Mouse (Mus musculus) large intestine, adult 2 months (tissue): ENCODE data around the gene Chd2. TPM values are rescaled to one million over a fixed set of nuclear protein-coding genes. Genes with fewer than 3 reads are reported as not detected.

Experiments
- DNase-seq: peaks from one replicate; pipeline ENCODE4 v3.0.0-alpha.2; 2012; ENCODE audit warnings: low read depth, low spot score
- WGBS: fragments of 180-500 bp; shearing (Covaris S2); methylation state at CpG from one replicate; pipeline ENCODE4 v1.1.7; 2018; 5-methylcytosine and 5-hydroxymethylcytosine counted together
- polyA plus RNA-seq: library from polyadenylated mRNA; depleted of rRNA; stranded (reverse); fragments of >200 nt; gene quantifications from 2 replicates; pipeline ENCODE4 v1.2.3, GENCODE M21; 2012; rRNA removed

Gene Chd2
- polyA plus RNA-seq, 1 experiment = 14.6 TPM

- 45% methylated on average over 9 of the region's 9 CpGs for WGBS
- no peak for DNase-seq
Observed at GRCm38 (mm10) chr7:73392359-73392758, 149.3 kb downstream of the Chd2 start.

- no peak for DNase-seq
- WGBS = 15% methylated on average over 39 of the region's 39 CpGs
Observed at GRCm38 (mm10) chr7:73391518-73392321, 149.9 kb downstream of the Chd2 start.

- DNase-seq = no peak
- WGBS = under 1% methylated on average over 42 of the region's 42 CpGs
Observed at GRCm38 (mm10) chr7:73391002-73391517, 150.6 kb downstream of the Chd2 start.

GRCm38 (mm10) chr7:73390426-73391001, 151.1 kb downstream of the Chd2 start:
- WGBS = 34% methylated on average over 18 of the region's 18 CpGs
- DNase-seq = no peak

- 59% methylated on average over 15 of the region's 15 CpGs for WGBS
- DNase-seq = no peak
Observed at GRCm38 (mm10) chr7:73389871-73390294, 151.7 kb downstream of the Chd2 start.

- no peak for DNase-seq
- 63% methylated on average over 9 of the region's 9 CpGs for WGBS
Observed at GRCm38 (mm10) chr7:73389419-73389818, 152.2 kb downstream of the Chd2 start.

- no peak for DNase-seq
Observed at GRCm38 (mm10) chr7:73388866-73389265, 152.8 kb downstream of the Chd2 start.

GRCm38 (mm10) chr7:73382843-73383242, 158.8 kb downstream of the Chd2 start:
- 73% methylated on average over 7 of the region's 7 CpGs for WGBS
- DNase-seq = no peak

More at GRCm38 (mm10) chr7:73388866-73389265, 152.8 kb downstream of the Chd2 start:
- 75% methylated on average over 2 of the region's 2 CpGs for whole genome bisulfite sequencing

- 76% methylated on average over 6 of the region's 6 CpGs for WGBS
- DNase-seq = no peak
Observed at GRCm38 (mm10) chr7:73378034-73378433, 163.6 kb downstream of the Chd2 start.

GRCm38 (mm10) chr7:73377307-73377706, 164.3 kb downstream of the Chd2 start:
- WGBS = 66% methylated on average over 12 of the region's 12 CpGs
- DNase-seq = no peak

Other genes with a start within 250 kb of the Chd2 start
- gene Rgma, start 166.3 kb downstream of the Chd2 start, polyA plus RNA-seq = 11.3 and 11.5 TPM in 2 replicates
- 16.7 and 19.7 TPM in 2 replicates for gene Fam174b, start 198.5 kb upstream of the Chd2 start, polyA plus RNA-seq